Comparison of ENCODE assay signal across 19 mouse cellular contexts in the genomic region with DNA sequence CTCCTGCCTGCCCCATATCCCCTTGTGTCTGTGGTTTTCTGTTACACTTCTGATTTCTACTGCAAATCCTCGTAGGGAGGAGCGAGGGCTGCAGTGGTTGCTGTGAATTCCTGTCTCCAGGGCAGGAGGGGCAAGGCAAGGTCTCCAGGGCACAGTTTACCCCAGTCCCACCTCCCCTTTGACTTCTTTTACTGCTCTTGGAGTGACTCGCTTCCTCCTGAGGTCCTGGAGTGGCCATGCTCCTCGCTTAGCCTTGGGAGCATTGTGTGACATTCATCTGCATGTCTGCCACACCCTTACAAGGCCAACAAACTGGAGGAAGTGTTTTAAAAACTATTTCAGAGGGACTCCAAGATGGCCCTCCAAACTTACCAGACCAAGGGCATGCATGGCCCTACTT. TPM values are rescaled to one million over a fixed set of nuclear protein-coding genes. Genes with fewer than 3 reads are reported as not detected.
DNase-seq lines count a peak whose midpoint lies in the region; ATAC-seq lines count a peak whose summit lies in the region.
"Had no signal": no experiment of that assay in that cellular context is flagged by ENCODE, and none has a peak within 500 bp of the region (broad histone marks: within the 10 kb centered on the region; RNA-seq: fewer than 3 reads in every experiment).

No protein-coding gene starts in this region.

- H3K4me1 ChIP-seq in heart, embryonic 10.5 days = no peaks in the 10 kb centered on the region
- H3K4me1 ChIP-seq in limb, embryonic 12.5 days (replicated peaks) = peaks cover 9% of the 10 kb centered on the region
- H3K4me1 ChIP-seq in midbrain, embryonic 13.5 days (replicated peaks) = no peaks in the 10 kb centered on the region
- H3K4me1 ChIP-seq: midbrain, embryonic 10.5 days had no signal

- no peak overlapping the region; the same call in 1 of the 2 replicates for H3K4me2 ChIP-seq in limb, embryonic 12.5 days
- H3K4me2 ChIP-seq in midbrain, embryonic 13.5 days (replicated peaks) = no peak overlapping the region
- H3K4me2 ChIP-seq: embryonic facial prominence, embryonic 12.5 days; hindbrain, embryonic 14.5 days had no signal

- H3K27me3 ChIP-seq in heart, embryonic 10.5 days (ENCODE audit: insufficient read depth, poor library complexity, severe bottlenecking) = no peaks in the 10 kb centered on the region
- H3K27me3 ChIP-seq in limb, embryonic 12.5 days = no peaks in the 10 kb centered on the region
- H3K27me3 ChIP-seq in midbrain, embryonic 13.5 days = no peaks in the 10 kb centered on the region
- H3K27me3 ChIP-seq: embryonic facial prominence, embryonic 12.5 days; Patski had no signal

- no peak for DNase-seq in heart, embryonic 10.5 days (ENCODE audit: low spot score)
- no peak for DNase-seq in heart, adult 18-20 months
- DNase-seq in 3T3-L1 (ENCODE audit: low read depth, low spot score) (peak; percentile 58), ZHBTc4 (ENCODE audit: low read depth, low spot score) (peak; percentile 74)
- DNase-seq in urinary bladder, postnatal 25 days (ENCODE audit: low spot score) = no peak
- no peak for DNase-seq in adrenal gland, postnatal 36 days
- DNase-seq: cerebellum, adult 9-10 months; heart, postnatal 36 days; liver; right cerebral cortex, postnatal 4 days; thymus, adult 18-20 months; thymus, postnatal 4 days had no signal

- no peaks in the 10 kb centered on the region for H3K36me3 ChIP-seq in heart, embryonic 10.5 days
- no peaks in the 10 kb centered on the region for H3K36me3 ChIP-seq in limb, embryonic 12.5 days
- no peaks in the 10 kb centered on the region for H3K36me3 ChIP-seq in midbrain, embryonic 13.5 days
- H3K36me3 ChIP-seq: embryonic facial prominence, embryonic 12.5 days; midbrain, embryonic 10.5 days had no signal

- peak overlapping the region; percentile 25; the same call in 1 of the 2 replicates for H3K27ac ChIP-seq in heart, embryonic 10.5 days
- H3K27ac ChIP-seq in limb, embryonic 12.5 days = peak overlapping the region; percentile 66
- H3K27ac ChIP-seq in midbrain, embryonic 13.5 days = no peak overlapping the region
- H3K27ac ChIP-seq: embryonic facial prominence, embryonic 12.5 days; hindbrain, embryonic 14.5 days; midbrain, embryonic 10.5 days had no signal

- no peak overlapping the region for H3K9ac ChIP-seq in limb, embryonic 12.5 days (replicated peaks)
- H3K9ac ChIP-seq in midbrain, embryonic 13.5 days (replicated peaks) = no peak overlapping the region
- H3K9ac ChIP-seq: embryonic facial prominence, embryonic 12.5 days; hindbrain, embryonic 14.5 days had no signal

- no peak overlapping the region for H3K4me3 ChIP-seq in heart, embryonic 10.5 days
- H3K4me3 ChIP-seq in limb, embryonic 12.5 days (replicated peaks) = no peak overlapping the region
- no peak overlapping the region for H3K4me3 ChIP-seq in midbrain, embryonic 13.5 days (replicated peaks)
- H3K4me3 ChIP-seq: embryonic facial prominence, embryonic 12.5 days; midbrain, embryonic 10.5 days had no signal

- H3K9me3 ChIP-seq in heart, embryonic 10.5 days = no peaks in the 10 kb centered on the region
- no peaks in the 10 kb centered on the region for H3K9me3 ChIP-seq in limb, embryonic 12.5 days
- H3K9me3 ChIP-seq in midbrain, embryonic 13.5 days = no peaks in the 10 kb centered on the region
- H3K9me3 ChIP-seq: embryonic facial prominence, embryonic 12.5 days; midbrain, embryonic 10.5 days had no signal

- 53% methylated on average over 4 of the region's 4 CpGs for WGBS in heart, embryonic 10.5 days
- 23% methylated on average over 4 of the region's 4 CpGs for WGBS in limb, embryonic 12.5 days
- WGBS in midbrain, embryonic 13.5 days = 67% methylated on average over 4 of the region's 4 CpGs

- no peak for ATAC-seq in limb, embryonic 12.5 days (ENCODE audit: insufficient number of reproducible peaks, insufficient read depth, low FRiP score, low TSS enrichment, low read depth)
- no peak for ATAC-seq in midbrain, embryonic 13.5 days
- ATAC-seq: forebrain, embryonic 16.5 days; Patski had no signal

RNA-seq across cellular contexts. Expression of gene Ube2h, which starts 16.7 kb away (rescaled TPM):
- 49.6 and 51.7 TPM in 2 replicates for polyA plus RNA-seq in heart, embryonic 10.5 days (2016; fragmentation: Nextera tagmentation; extraction: Ambion mirVana)
- 10 to 100 TPM; 56.8 to 63.6 TPM for total RNA-seq in heart, adult 18-20 months (2021)
- 49.9 and 54.2 TPM in 2 replicates for polyA plus RNA-seq in limb, embryonic 12.5 days (2016; fragmentation: Nextera tagmentation; extraction: Ambion mirVana)
- 57.6 and 66.0 TPM in 2 replicates for polyA plus RNA-seq in midbrain, embryonic 13.5 days (2015; fragmentation: Nextera tagmentation; extraction: Ambion mirVana)
- total RNA-seq in adrenal gland, postnatal 36 days (2021) = 100 to 1,000 TPM; 105 to 126 TPM

Comparison
In these comparisons a context has a peak if more than half of its experiments do, and no peak if none do; other contexts are left out.
1. DNase-seq: peak in 3T3-L1 (single experiment) and ZHBTc4 (single experiment); none in heart, embryonic 10.5 days (single experiment), heart, adult 18-20 months (0 of 2), urinary bladder, postnatal 25 days (single experiment) and adrenal gland, postnatal 36 days (0 of 2).